Mouse (Mus musculus) olfactory bulb, adult 2 months (tissue): Measurements from ENCODE around the gene Ttll11.

Experiments used
- CTCF ChIP-seq: fragments of 200-500 bp; IDR thresholded peaks from 2 replicates; pipeline ENCODE4 v1.5.1; 2012; ENCODE audit warnings: low read depth, mild to moderate bottlenecking, low read length, moderate library complexity; ENCODE audit not compliant: insufficient read depth
- POLR2A ChIP-seq: fragments of 200-500 bp; IDR thresholded peaks from 2 replicates; pipeline ENCODE4 v1.6.1; 2012; ENCODE audit warnings: mild to moderate bottlenecking, low read depth, low read length, moderate library complexity; ENCODE audit not compliant: insufficient read depth

GRCm38 (mm10) chr2:36011331-36011825, 31.7 kb upstream of the Ttll11 start:
- TF ChIP-seq CTCF = no peak; the same call in 1 of the 2 replicates
- no peak for TF ChIP-seq POLR2A
